Mouse (Mus musculus): ENCODE results near the gene Nudt8. TPM values are rescaled to one million over a fixed set of nuclear protein-coding genes. Genes with fewer than 3 reads are reported as not detected.
"Not testable (repeated sequence)": the region's sequence is repeated elsewhere in the genome, so short reads cannot be mapped to it uniquely, and the experiment has no call there.

The Nudt8 gene
- polyA plus RNA-seq (2014; fragmentation: Nextera tagmentation; extraction: Ambion mirVana): 25.8 and 29.5 TPM in 2 replicates

DNA sequence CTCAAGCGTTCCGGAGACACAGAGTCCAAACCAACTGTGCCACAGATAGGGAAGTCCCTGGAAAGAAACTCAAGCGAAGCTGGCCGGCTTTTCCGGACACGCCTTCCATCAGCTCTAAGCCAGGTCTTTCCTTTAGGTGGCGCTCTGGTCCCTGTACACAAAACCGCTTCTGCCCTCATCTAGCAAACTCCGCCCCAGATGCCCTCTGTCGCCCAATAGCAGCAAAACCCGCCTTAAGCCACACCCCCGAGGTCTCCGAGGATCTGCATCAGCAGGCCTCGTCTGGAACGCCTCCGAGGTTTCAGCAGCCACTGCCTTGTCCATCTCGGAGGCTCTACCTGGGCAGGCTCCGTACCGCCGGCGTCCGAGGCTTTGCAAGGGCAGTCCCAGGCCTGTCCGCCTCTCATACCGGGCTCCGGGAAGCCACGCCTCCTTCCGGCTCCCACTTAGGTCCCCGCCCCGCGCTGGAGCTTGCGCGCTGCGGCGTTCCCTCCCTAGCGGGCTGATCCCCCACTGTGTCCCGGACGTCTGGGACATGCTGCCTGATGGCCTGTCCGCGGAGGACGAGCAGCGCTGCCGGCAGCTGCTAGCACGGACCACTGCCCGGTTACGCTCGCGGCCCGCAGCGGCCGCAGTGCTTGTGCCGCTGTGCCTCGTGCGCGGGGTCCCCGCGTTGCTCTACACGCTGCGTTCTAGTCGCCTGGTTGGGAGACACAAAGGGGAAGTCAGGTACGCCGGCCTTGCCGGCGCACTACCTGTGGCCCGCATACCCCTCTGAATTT lies at the start of gene Nudt8, which contains the start of gene Gm49405:
TSS of gene Nudt8 (plus strand) at position 462 of the 782 bp plus-strand sequence.
TSS of gene Gm49405 (plus strand) at position 508 of the 782 bp plus-strand sequence.
- peak within 1 kb of the TSS; percentile 94 for H3K27ac ChIP-seq (replicated peaks; ENCODE audit: low read depth, low read length)
- H3K9ac ChIP-seq (ENCODE audit: low read depth, low read length): peak within 1 kb of the TSS; percentile 89
- H3K4me3 ChIP-seq (ENCODE audit: low read depth, low read length): peak within 1 kb of the TSS; percentile 71
- DNase-seq (ENCODE audit: low spot score) (peak; percentile 99), ATAC-seq (ENCODE audit: low read depth) (peak; percentile 93)
- no peaks in the 10 kb centered on the region for H3K9me3 ChIP-seq (ENCODE audit: control insufficient read depth, low read length)
- no peaks in the 10 kb centered on the region for H3K36me3 ChIP-seq (ENCODE audit: control insufficient read depth, insufficient read depth, low read length)
- no peaks in the 10 kb centered on the region for H3K27me3 ChIP-seq (replicated peaks; ENCODE audit: control insufficient read depth, insufficient read depth, low read length)
- WGBS: under 1% methylated on average over 40 of the region's 64 CpGs
- H3K4me2 ChIP-seq (ENCODE audit: low read depth, low read length): peak within 1 kb of the TSS; percentile 85
- H3K4me1 ChIP-seq (ENCODE audit: control insufficient read depth, insufficient read depth, low read length): peaks cover 7% of the 10 kb centered on the region; the same call in 1 of the 2 replicates

DNA sequence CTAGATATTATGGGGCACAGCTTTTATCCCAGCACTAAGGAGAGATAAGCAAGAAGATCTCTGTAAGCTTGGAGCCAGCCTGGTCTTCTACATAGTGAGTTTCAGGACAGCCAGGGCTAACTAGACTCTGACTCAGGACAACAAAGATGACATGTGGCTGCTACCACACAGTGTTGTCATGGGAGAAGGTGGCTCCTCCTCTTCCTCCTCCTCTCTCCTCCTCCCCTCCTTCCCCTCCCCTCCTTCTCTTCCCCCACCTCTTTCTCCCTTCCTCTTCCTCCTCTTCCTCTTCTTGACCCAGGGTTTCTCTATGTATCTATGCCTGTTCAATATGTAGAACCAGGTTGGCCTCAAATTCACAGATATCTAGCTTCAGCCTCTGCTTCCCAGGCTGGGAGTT lies 48.9 kb upstream of the Nudt8 start:
- ATAC-seq (ENCODE audit: low read depth): no peak
- H3K9me3 ChIP-seq (ENCODE audit: control insufficient read depth, low read length): no peaks in the 10 kb centered on the region
- H3K36me3 ChIP-seq (ENCODE audit: control insufficient read depth, insufficient read depth, low read length): no peaks in the 10 kb centered on the region
- DNase-seq (ENCODE audit: low spot score): no peak
- no peaks in the 10 kb centered on the region for H3K4me1 ChIP-seq (ENCODE audit: control insufficient read depth, insufficient read depth, low read length)
- H3K27me3 ChIP-seq (replicated peaks; ENCODE audit: control insufficient read depth, insufficient read depth, low read length): no peaks in the 10 kb centered on the region
- no peak overlapping the region for H3K9ac ChIP-seq (ENCODE audit: low read depth, low read length)
- H3K4me2 ChIP-seq (ENCODE audit: low read depth, low read length): no peak overlapping the region
- H3K4me3 ChIP-seq (ENCODE audit: low read depth, low read length): no peak overlapping the region
- H3K27ac ChIP-seq (replicated peaks; ENCODE audit: low read depth, low read length): no peak overlapping the region

- Histone ChIP-seq H3K27me3 (replicated peaks; ENCODE audit: control insufficient read depth, insufficient read depth, low read length) (no peaks in the 10 kb centered on the region), H3K9ac (ENCODE audit: low read depth, low read length) (no peak overlapping the region), H3K4me3 (ENCODE audit: low read depth, low read length) (no peak overlapping the region), H3K4me1 (ENCODE audit: control insufficient read depth, insufficient read depth, low read length) (no peaks in the 10 kb centered on the region), H3K9me3 (ENCODE audit: control insufficient read depth, low read length) (no peaks in the 10 kb centered on the region), H3K4me2 (ENCODE audit: low read depth, low read length) (no peak overlapping the region), H3K36me3 (ENCODE audit: control insufficient read depth, insufficient read depth, low read length) (no peaks in the 10 kb centered on the region), H3K27ac (replicated peaks; ENCODE audit: low read depth, low read length) (no peak overlapping the region)
- DNase-seq (ENCODE audit: low spot score): no peak
- 54% methylated on average over 1 of the region's 1 CpGs for WGBS
- ATAC-seq (ENCODE audit: low read depth): no peak
Measured at GRCm38 (mm10) chr19:3952099-3952498, 48.3 kb upstream of the Nudt8 start.

- Histone ChIP-seq H3K9me3 (ENCODE audit: control insufficient read depth, low read length) (no peaks in the 10 kb centered on the region), H3K27me3 (replicated peaks; ENCODE audit: control insufficient read depth, insufficient read depth, low read length) (no peaks in the 10 kb centered on the region), H3K4me2 (ENCODE audit: low read depth, low read length) (no peak overlapping the region), H3K36me3 (ENCODE audit: control insufficient read depth, insufficient read depth, low read length) (no peaks in the 10 kb centered on the region), H3K4me1 (ENCODE audit: control insufficient read depth, insufficient read depth, low read length) (no peaks in the 10 kb centered on the region), H3K9ac (ENCODE audit: low read depth, low read length) (no peak overlapping the region), H3K27ac (replicated peaks; ENCODE audit: low read depth, low read length) (no peak overlapping the region), H3K4me3 (ENCODE audit: low read depth, low read length) (no peak overlapping the region)
- no peak for DNase-seq (ENCODE audit: low spot score)
- WGBS: 73% methylated on average over 3 of the region's 3 CpGs
- ATAC-seq (ENCODE audit: low read depth): no peak
Measured at GRCm38 (mm10) chr19:3955033-3955432, 45.3 kb upstream of the Nudt8 start.

DNA sequence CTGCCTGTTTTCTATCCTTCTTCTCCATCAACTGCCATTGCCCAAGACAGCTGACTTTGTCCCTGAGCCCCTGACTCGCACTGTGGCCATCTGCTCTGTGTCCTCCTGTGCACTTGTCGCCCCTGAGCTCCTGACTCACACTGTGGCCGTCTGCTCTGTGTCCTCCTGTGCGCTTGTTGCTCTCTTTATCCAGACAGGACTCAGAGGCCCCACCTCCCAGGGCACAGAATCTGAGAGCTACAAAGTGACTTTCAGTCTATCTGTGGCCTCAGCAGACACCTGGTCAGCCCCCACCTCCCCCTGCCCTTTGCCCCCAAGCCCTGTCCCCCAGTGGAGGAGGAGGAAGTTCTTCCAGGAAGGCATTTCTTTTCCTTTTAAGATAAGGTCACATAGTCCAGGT lies 44.6 kb upstream of the Nudt8 start:
- no peak overlapping the region for H3K4me3 ChIP-seq (ENCODE audit: low read depth, low read length)
- DNase-seq (ENCODE audit: low spot score) (no peak), ATAC-seq (ENCODE audit: low read depth) (no peak)
- no peaks in the 10 kb centered on the region for H3K36me3 ChIP-seq (ENCODE audit: control insufficient read depth, insufficient read depth, low read length)
- 49% methylated on average over 4 of the region's 4 CpGs for WGBS
- no peak overlapping the region for H3K27ac ChIP-seq (replicated peaks; ENCODE audit: low read depth, low read length)
- no peaks in the 10 kb centered on the region for H3K27me3 ChIP-seq (replicated peaks; ENCODE audit: control insufficient read depth, insufficient read depth, low read length)
- no peak overlapping the region for H3K4me2 ChIP-seq (ENCODE audit: low read depth, low read length)
- no peaks in the 10 kb centered on the region for H3K4me1 ChIP-seq (ENCODE audit: control insufficient read depth, insufficient read depth, low read length)
- no peak overlapping the region for H3K9ac ChIP-seq (ENCODE audit: low read depth, low read length)
- H3K9me3 ChIP-seq (ENCODE audit: control insufficient read depth, low read length): no peaks in the 10 kb centered on the region

- not testable (repeated sequence) for H3K4me1 ChIP-seq (ENCODE audit: control insufficient read depth, insufficient read depth, low read length); H3K4me3 ChIP-seq (ENCODE audit: low read depth, low read length); DNase-seq (ENCODE audit: low spot score); H3K27ac ChIP-seq (replicated peaks; ENCODE audit: low read depth, low read length); H3K9ac ChIP-seq (ENCODE audit: low read depth, low read length); H3K4me2 ChIP-seq (ENCODE audit: low read depth, low read length); ATAC-seq (ENCODE audit: low read depth); H3K9me3 ChIP-seq (ENCODE audit: control insufficient read depth, low read length); H3K27me3 ChIP-seq (replicated peaks; ENCODE audit: control insufficient read depth, insufficient read depth, low read length); H3K36me3 ChIP-seq (ENCODE audit: control insufficient read depth, insufficient read depth, low read length)
- WGBS: 73% methylated on average over 5 of the region's 5 CpGs
Measured at GRCm38 (mm10) chr19:3957296-3958036, 42.9 kb upstream of the Nudt8 start.

DNA sequence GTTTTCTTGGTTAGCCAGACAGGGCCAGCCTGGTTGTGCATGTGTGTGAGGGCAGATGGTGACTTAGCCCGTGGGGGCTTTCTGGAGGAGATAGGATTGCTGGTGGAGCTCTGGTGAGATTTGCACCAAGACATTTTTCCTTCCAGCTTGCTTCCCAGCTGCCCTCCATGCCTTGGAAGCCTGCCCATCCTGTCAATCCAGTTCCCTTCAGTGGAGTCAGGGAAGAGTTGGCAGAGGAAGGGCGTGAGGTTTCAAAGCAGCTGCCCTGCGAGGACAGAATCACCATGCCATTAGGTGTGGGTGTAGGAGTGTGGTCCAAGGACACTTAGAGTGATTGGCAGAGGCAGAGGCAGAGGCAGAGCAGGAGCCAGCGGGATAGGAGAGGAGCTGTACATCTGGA lies 41.9 kb upstream of the Nudt8 start, which contains the start of gene Aldh3b3:
TSS of gene Aldh3b3 (plus strand) at position 176 of the 400 bp plus-strand sequence.
- H3K9ac ChIP-seq (ENCODE audit: low read depth, low read length): no peak within 1 kb of the TSS
- ATAC-seq (ENCODE audit: low read depth): no peak
- no peaks in the 10 kb centered on the region for H3K4me1 ChIP-seq (ENCODE audit: control insufficient read depth, insufficient read depth, low read length)
- no peak within 1 kb of the TSS for H3K4me3 ChIP-seq (ENCODE audit: low read depth, low read length)
- H3K4me2 ChIP-seq (ENCODE audit: low read depth, low read length): no peak within 1 kb of the TSS
- WGBS: 61% methylated on average over 4 of the region's 4 CpGs
- H3K27me3 ChIP-seq (replicated peaks; ENCODE audit: control insufficient read depth, insufficient read depth, low read length): no peaks in the 10 kb centered on the region
- no peaks in the 10 kb centered on the region for H3K36me3 ChIP-seq (ENCODE audit: control insufficient read depth, insufficient read depth, low read length)
- no peaks in the 10 kb centered on the region for H3K9me3 ChIP-seq (ENCODE audit: control insufficient read depth, low read length)
- no peak within 1 kb of the TSS for H3K27ac ChIP-seq (replicated peaks; ENCODE audit: low read depth, low read length)
- DNase-seq (ENCODE audit: low spot score): no peak

GRCm38 (mm10) chr19:3959030-3959429 lies 41.4 kb upstream of the Nudt8 start:
- Histone ChIP-seq H3K4me1 (ENCODE audit: control insufficient read depth, insufficient read depth, low read length) (no peaks in the 10 kb centered on the region), H3K4me2 (ENCODE audit: low read depth, low read length) (no peak overlapping the region), H3K9me3 (ENCODE audit: control insufficient read depth, low read length) (no peaks in the 10 kb centered on the region), H3K36me3 (ENCODE audit: control insufficient read depth, insufficient read depth, low read length) (no peaks in the 10 kb centered on the region), H3K9ac (ENCODE audit: low read depth, low read length) (no peak overlapping the region), H3K27ac (replicated peaks; ENCODE audit: low read depth, low read length) (no peak overlapping the region), H3K4me3 (ENCODE audit: low read depth, low read length) (no peak overlapping the region), H3K27me3 (replicated peaks; ENCODE audit: control insufficient read depth, insufficient read depth, low read length) (no peaks in the 10 kb centered on the region)
- DNase-seq (ENCODE audit: low spot score) (no peak), ATAC-seq (ENCODE audit: low read depth) (no peak)

All from embryonic facial prominence, embryonic 14.5 days (tissue).